Mouse (Mus musculus): Measurements from ENCODE around the gene Mybpc2. TPM values are rescaled to one million over a fixed set of nuclear protein-coding genes. Genes with fewer than 3 reads are reported as not detected.

Gene Mybpc2
- total RNA-seq, 1 experiment = 0.80 TPM

GRCm38 (mm10) chr7:44535657-44536589, 11.5 kb upstream of the Mybpc2 start:
- Histone ChIP-seq H3K27ac (ENCODE audit: insufficient read depth, low read depth, low read length, poor library complexity, severe bottlenecking) (no peak overlapping the region), H3K4me3 (ENCODE audit: insufficient read depth in 1 of 2, low read depth in 1 of 2, low read length in 2 of 2, poor library complexity in 1 of 2, severe bottlenecking in 1 of 2) (no peak overlapping the region), H3K9me3 (ENCODE audit: control insufficient read depth, insufficient read depth, low read depth, low read length) (no peaks in the 10 kb centered on the region), H3K36me3 (ENCODE audit: control insufficient read depth, insufficient read depth, low read length, poor library complexity, severe bottlenecking) (peaks cover 80% of the 10 kb centered on the region), H3K4me1 (ENCODE audit: control insufficient read depth in 2 of 2, insufficient read depth in 2 of 2, low read length in 2 of 2, poor library complexity in 1 of 2) (peaks cover 8 to 47% of the 10 kb centered on the region in 2 experiments; a peak in 3 of 4 replicates), H3K9ac (ENCODE audit: insufficient read depth, low read depth, low read length, poor library complexity, severe bottlenecking) (no peak overlapping the region)
- TF ChIP-seq MAFK (IDR thresholded peaks at IDR 0.05; ENCODE audit: insufficient read depth, low read depth, low read length) = no peak
- no peak for TF ChIP-seq ZNF384 (IDR thresholded peaks at IDR 0.05; ENCODE audit: low read depth, low read length)
- no peak for TF ChIP-seq HCFC1 (IDR thresholded peaks at IDR 0.05; ENCODE audit: borderline replicate concordance, insufficient read depth, low read length)
- TF ChIP-seq CHD2 (IDR thresholded peaks at IDR 0.05; ENCODE audit: low read depth, low read length) = no peak
- no peak for TF ChIP-seq ZC3H11A (IDR thresholded peaks at IDR 0.05; ENCODE audit: borderline replicate concordance, low read depth, low read length)
- in situ Hi-C loops (cut with MboI; ENCODE audit: low sequenced_read_pairs in 2 of 2, unreplicated experiment in 2 of 2) = no loop called here
- no peak for DNase-seq (ENCODE audit: low read depth, low spot score)

GRCm38 (mm10) chr7:44534656-44535441, 10.4 kb upstream of the Mybpc2 start:
- Histone ChIP-seq H3K36me3 (ENCODE audit: control insufficient read depth, insufficient read depth, low read length, poor library complexity, severe bottlenecking) (peaks cover 69% of the 10 kb centered on the region), H3K27ac (ENCODE audit: insufficient read depth, low read depth, low read length, poor library complexity, severe bottlenecking) (no peak overlapping the region), H3K9me3 (ENCODE audit: control insufficient read depth, insufficient read depth, low read depth, low read length) (no peaks in the 10 kb centered on the region), H3K4me1 (ENCODE audit: control insufficient read depth in 2 of 2, insufficient read depth in 2 of 2, low read length in 2 of 2, poor library complexity in 1 of 2) (peaks cover 9 to 47% of the 10 kb centered on the region in 2 experiments; a peak in 3 of 4 replicates), H3K9ac (ENCODE audit: insufficient read depth, low read depth, low read length, poor library complexity, severe bottlenecking) (no peak overlapping the region), H3K4me3 (ENCODE audit: insufficient read depth in 1 of 2, low read depth in 1 of 2, low read length in 2 of 2, poor library complexity in 1 of 2, severe bottlenecking in 1 of 2) (no peak overlapping the region)
- TF ChIP-seq CHD2 (IDR thresholded peaks at IDR 0.05; ENCODE audit: low read depth, low read length) = no peak
- no peak for TF ChIP-seq HCFC1 (IDR thresholded peaks at IDR 0.05; ENCODE audit: borderline replicate concordance, insufficient read depth, low read length)
- TF ChIP-seq MAFK (IDR thresholded peaks at IDR 0.05; ENCODE audit: insufficient read depth, low read depth, low read length) = no peak
- no peak for TF ChIP-seq ZC3H11A (IDR thresholded peaks at IDR 0.05; ENCODE audit: borderline replicate concordance, low read depth, low read length)
- TF ChIP-seq ZNF384 (IDR thresholded peaks at IDR 0.05; ENCODE audit: low read depth, low read length) = no peak
- in situ Hi-C loops (cut with MboI; ENCODE audit: low sequenced_read_pairs in 2 of 2, unreplicated experiment in 2 of 2) = no loop called here
- DNase-seq (ENCODE audit: low read depth, low spot score) = no peak

GRCm38 (mm10) chr7:44534242-44534641, 9.8 kb upstream of the Mybpc2 start:
- Histone ChIP-seq H3K4me3 (ENCODE audit: insufficient read depth in 1 of 2, low read depth in 1 of 2, low read length in 2 of 2, poor library complexity in 1 of 2, severe bottlenecking in 1 of 2) (no peak overlapping the region), H3K4me1 (ENCODE audit: control insufficient read depth in 2 of 2, insufficient read depth in 2 of 2, low read length in 2 of 2, poor library complexity in 1 of 2) (peaks cover 10 to 51% of the 10 kb centered on the region in 2 experiments; a peak in 3 of 4 replicates), H3K9ac (ENCODE audit: insufficient read depth, low read depth, low read length, poor library complexity, severe bottlenecking) (no peak overlapping the region), H3K27ac (ENCODE audit: insufficient read depth, low read depth, low read length, poor library complexity, severe bottlenecking) (no peak overlapping the region), H3K36me3 (ENCODE audit: control insufficient read depth, insufficient read depth, low read length, poor library complexity, severe bottlenecking) (peaks cover 63% of the 10 kb centered on the region), H3K9me3 (ENCODE audit: control insufficient read depth, insufficient read depth, low read depth, low read length) (no peaks in the 10 kb centered on the region)
- no peak for DNase-seq (ENCODE audit: low read depth, low spot score)
- in situ Hi-C loops (cut with MboI; ENCODE audit: low sequenced_read_pairs in 2 of 2, unreplicated experiment in 2 of 2) = no loop called here
- TF ChIP-seq HCFC1 (IDR thresholded peaks at IDR 0.05; ENCODE audit: borderline replicate concordance, insufficient read depth, low read length) (no peak), MAFK (IDR thresholded peaks at IDR 0.05; ENCODE audit: insufficient read depth, low read depth, low read length) (no peak), ZC3H11A (IDR thresholded peaks at IDR 0.05; ENCODE audit: borderline replicate concordance, low read depth, low read length) (no peak), ZNF384 (IDR thresholded peaks at IDR 0.05; ENCODE audit: low read depth, low read length) (no peak), CHD2 (IDR thresholded peaks at IDR 0.05; ENCODE audit: low read depth, low read length) (no peak)

GRCm38 (mm10) chr7:44533746-44534045, 9.2 kb upstream of the Mybpc2 start:
- in situ Hi-C loops (cut with MboI; ENCODE audit: low sequenced_read_pairs in 2 of 2, unreplicated experiment in 2 of 2) = no loop called here
- no peak for TF ChIP-seq ZNF384 (IDR thresholded peaks at IDR 0.05; ENCODE audit: low read depth, low read length)
- no peak for TF ChIP-seq MAFK (IDR thresholded peaks at IDR 0.05; ENCODE audit: insufficient read depth, low read depth, low read length)
- TF ChIP-seq CHD2 (IDR thresholded peaks at IDR 0.05; ENCODE audit: low read depth, low read length) = no peak
- no peak for TF ChIP-seq ZC3H11A (IDR thresholded peaks at IDR 0.05; ENCODE audit: borderline replicate concordance, low read depth, low read length)
- no peak for TF ChIP-seq HCFC1 (IDR thresholded peaks at IDR 0.05; ENCODE audit: borderline replicate concordance, insufficient read depth, low read length)
- Histone ChIP-seq H3K27ac (ENCODE audit: insufficient read depth, low read depth, low read length, poor library complexity, severe bottlenecking) (no peak overlapping the region), H3K4me1 (ENCODE audit: control insufficient read depth in 2 of 2, insufficient read depth in 2 of 2, low read length in 2 of 2, poor library complexity in 1 of 2) (peaks cover 10 to 52% of the 10 kb centered on the region in 2 experiments; a peak in 3 of 4 replicates), H3K9me3 (ENCODE audit: control insufficient read depth, insufficient read depth, low read depth, low read length) (no peaks in the 10 kb centered on the region), H3K4me3 (ENCODE audit: insufficient read depth in 1 of 2, low read depth in 1 of 2, low read length in 2 of 2, poor library complexity in 1 of 2, severe bottlenecking in 1 of 2) (peak overlapping the region in 1 of 2 experiments; percentile 29; a peak in 1 of 4 replicates), H3K9ac (ENCODE audit: insufficient read depth, low read depth, low read length, poor library complexity, severe bottlenecking) (no peak overlapping the region), H3K36me3 (ENCODE audit: control insufficient read depth, insufficient read depth, low read length, poor library complexity, severe bottlenecking) (peaks cover 58% of the 10 kb centered on the region)
- no peak for DNase-seq (ENCODE audit: low read depth, low spot score)

All from ES-E14 (cell line).